Mouse (Mus musculus) layer of hippocampus, adult 11-12 months (tissue): ENCODE measurements around the gene Gm20509.
A peak's percentile ranks its signal among the peaks of the same experiment; 100 is the strongest.
"Not testable (repeated sequence)": the region's sequence is repeated elsewhere in the genome, so short reads cannot be mapped to it uniquely, and the experiment has no call there.

Source experiments
- DNase-seq: peaks from one replicate; pipeline ENCODE4 v3.0.0; 2022; ENCODE audit warnings: low spot score

Gene Gm20509

DNA sequence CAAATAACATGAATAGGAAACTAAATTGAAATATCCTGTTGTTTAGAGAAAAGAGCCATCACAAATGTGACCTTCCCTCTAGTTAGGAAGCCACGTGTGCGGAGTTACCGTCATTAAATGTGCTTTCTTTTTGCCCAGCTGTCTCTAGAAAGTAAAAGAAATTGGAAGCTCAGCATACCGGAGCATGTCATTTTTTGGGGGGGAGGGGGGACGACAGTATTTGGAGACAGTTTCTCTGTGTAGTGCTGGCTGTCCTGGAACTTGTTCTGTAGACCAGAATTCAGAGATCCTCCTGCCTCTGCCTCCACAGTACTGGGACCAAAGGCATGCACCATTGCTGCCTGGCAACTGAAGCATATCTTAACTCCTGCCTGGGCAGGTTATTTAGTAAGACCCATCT, 734 bp upstream of the Gm20509 start, which contains the start of gene Khdc3:
Gene Khdc3 (plus strand): TSS at position 301 of the 400 bp plus-strand sequence.
- DNase-seq = no peak

DNA sequence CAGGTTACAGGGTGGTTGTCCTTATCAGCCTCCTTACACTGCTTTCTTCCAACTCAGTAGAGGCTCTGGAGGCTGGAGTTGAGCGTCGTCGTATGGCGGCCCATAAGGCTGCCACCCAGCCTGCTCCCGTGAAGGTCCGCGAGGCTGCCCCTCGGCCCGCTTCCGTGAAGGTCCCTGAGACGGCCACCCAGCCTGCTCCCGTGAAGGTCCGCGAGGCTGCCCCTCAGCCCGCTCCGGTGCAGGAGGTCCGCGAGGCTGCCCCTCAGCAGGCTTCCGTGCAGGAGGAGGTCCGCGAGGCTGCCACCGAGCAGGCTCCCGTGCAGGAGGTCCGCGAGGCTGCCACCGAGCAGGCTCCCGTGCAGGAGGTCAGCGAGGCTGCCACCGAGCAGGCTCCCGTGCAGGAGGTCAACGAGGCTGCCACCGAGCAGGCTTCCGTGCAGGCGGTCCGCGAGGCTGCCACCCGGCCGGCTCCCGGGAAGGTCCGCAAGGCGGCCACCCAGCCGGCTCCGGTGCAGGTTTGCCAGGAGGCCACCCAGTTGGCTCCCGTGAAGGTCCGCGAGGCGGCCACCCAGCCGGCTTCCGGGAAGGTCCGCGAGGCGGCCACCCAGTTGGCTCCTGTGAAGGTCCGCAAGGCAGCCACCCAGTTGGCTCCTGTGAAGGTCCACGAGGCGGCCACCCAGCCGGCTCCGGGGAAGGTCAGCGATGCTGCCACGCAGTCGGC, 1.0 kb downstream of the Gm20509 start:
- no peak for DNase-seq

DNA sequence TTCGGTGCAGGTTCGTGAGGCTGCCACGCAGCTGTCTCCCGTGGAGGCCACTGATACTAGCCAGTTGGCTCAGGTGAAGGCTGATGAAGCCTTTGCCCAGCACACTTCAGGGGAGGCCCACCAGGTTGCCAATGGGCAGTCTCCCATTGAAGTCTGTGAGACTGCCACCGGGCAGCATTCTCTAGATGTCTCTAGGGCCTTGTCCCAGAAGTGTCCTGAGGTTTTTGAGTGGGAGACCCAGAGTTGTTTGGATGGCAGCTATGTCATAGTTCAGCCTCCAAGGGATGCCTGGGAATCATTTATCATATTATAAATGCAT, 1.6 kb downstream of the Gm20509 start:
- no peak for DNase-seq

DNA sequence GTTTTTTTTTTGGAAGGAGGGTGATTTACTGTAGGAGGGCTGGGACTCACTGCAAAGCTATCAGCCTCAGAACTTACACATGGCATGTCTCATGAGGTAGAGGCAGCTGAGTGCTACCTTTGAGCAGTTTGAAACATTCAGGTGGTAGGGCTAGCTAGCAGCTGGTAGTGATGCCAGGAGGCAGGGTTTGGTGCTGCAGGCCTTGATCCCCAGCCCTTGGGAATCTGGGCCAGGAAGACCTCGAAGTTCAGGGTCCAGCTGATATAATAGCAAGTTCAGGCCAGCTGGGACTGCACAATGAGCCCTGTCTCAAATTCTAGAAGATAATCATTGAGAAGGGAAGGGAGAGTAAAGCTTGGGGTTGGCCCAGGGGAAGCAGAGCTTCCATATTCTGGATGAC, 2.9 kb downstream of the Gm20509 start:
- DNase-seq = no peak

DNA sequence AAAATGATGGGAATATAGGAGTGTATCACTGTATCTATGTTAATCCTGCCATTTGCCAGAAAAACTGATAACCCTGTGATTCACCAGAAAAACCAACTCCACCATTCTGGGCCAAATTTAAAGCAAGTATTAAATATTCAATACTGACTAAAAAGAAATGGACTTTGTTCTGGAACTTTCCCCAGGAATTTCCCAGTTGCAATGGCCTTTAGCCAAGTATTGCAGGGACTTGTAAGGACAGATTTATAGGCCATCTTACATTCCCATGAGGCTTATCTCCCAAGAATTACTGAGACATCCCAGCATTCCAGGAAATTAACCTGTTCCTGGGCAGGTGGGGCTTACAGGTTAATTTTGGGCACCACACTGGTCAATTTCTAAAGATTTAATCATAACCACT, 3.5 kb downstream of the Gm20509 start:
- DNase-seq = no peak

DNA sequence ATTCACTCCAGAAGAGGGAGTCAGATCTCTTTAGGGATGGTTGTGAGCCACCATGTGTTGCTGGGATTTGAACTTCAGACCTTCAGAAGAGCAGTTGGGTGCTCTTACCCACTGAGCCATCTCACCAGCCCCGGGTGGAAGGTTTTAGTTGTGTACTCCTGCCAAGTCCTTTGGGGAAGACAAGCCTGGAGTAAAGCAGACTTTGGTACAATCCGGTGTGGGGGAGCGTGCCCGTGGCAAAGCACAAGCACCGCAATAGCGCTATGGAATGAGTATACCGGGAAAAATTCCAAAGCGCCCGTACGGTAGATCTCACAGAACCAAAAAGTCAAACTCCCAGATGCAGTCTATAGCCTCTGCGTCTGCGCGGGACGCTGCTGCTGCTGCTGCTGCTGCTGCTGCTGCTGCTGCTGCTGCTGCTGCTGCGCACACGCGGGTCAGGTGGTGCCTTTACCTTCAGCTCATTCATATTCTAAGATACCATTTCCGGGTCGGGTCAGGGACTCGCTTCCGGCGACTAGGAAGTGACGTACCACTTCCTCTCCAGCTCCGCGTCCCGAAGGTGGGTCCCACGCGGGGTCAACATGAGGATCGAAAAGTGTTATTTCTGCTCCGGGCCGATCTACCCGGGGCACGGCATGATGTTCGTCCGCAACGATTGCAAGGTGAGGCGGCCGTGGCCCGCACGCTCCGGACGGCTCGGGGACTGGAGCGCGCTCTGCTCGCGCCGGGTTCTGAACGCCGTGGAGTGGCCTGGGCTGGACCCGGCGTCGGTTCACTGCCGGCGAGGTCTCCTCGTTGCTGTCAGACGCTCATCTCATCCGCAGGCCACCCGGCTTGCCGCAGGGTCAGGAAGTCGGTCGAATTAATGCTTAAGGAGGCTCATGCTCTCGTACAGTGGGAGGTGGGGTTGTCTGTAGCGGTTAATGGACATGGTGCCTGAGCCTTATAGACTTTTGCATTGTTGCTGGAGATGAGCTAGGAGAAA, 10.9 kb downstream of the Gm20509 start, which contains the start of gene Rsl24d1:
Gene Rsl24d1 (plus strand): TSS at position 508 of the 988 bp plus-strand sequence.
- DNase-seq = peak; percentile 91

DNA sequence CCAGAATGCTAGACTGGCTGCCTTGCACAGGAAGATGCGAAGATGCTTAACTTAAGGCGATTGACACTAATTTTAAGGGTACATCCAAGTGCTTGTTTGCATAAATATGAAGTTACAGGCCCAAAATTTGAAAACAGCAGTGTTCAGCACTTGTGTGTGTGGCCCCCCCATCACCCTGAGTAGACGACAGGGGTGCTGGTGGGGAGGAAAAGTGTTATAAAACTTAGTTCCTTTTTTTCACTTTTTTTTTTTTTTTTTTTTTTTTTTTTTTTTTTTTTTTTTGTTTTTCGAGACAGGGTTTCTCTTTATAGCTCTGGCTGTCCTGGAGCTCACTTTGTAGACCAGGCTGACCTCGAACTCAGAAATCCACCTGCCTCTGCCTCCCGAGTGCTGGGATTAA, 14.4 kb downstream of the Gm20509 start:
- not testable (repeated sequence) for DNase-seq

DNA sequence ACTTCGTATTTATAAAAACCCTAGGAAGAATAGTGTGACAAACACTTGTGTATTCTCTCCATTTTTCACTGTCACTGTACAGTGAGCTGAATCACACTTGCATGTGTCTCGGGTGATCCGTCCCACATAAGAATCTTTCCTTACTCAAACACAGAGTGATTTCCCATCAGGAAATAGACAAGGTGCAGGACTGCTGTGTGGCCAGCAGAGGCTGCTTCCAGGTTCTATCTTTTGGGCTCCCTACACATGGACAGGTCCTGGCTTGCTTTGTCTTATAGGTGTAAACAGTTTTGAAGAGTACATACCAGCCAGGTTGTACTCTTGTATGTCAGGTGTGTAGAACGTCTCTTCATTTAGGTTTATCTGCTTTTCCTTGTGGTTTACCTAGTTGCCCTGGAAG, 15.7 kb downstream of the Gm20509 start:
- DNase-seq = no peak

DNA sequence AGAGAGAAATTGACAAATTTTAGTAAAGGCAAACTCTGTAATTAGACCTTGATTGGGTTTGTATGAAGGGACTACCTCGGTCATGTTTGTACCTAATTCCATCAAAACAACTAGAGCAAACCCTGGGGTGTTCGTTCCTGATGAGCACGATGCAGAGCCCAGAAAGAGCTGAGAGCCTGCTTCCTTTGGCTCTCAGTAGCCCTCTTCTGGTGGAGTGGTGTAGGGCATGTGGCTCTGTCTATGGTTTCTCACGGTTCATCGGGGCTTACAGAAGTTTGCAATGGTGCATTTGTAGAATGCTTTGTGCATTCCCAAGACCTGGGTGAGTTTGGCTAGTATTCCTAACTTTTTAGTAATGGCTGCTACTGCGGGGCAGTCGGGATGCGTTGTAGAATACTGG, 19.5 kb downstream of the Gm20509 start:
- DNase-seq = peak; percentile 34

DNA sequence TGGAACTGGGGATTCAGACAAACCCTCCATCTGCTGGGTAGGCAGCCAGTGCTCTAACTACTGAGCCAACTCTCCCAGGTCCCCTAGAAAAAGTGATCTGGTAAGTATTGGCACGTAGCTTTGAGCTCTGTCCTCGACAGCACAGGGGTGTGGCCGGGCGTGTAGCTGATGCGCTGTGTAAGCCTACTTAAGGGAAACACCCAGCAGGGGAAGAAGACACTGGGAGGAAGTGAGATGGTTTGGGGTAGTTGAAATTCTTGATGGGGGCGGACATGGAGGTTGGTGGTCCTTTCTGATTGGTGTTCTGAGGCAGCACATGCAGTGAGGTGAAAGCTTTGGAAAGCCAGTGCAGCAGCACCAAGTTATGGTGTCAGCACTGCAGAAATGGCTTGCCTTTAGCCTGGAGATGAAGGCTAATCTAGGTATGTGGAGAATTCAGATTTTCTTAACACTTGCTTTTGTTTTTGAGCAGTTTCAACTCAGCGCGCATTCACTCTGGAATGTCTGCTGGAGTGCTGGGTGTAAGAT, 22.8 kb downstream of the Gm20509 start:
- no peak for DNase-seq

DNA sequence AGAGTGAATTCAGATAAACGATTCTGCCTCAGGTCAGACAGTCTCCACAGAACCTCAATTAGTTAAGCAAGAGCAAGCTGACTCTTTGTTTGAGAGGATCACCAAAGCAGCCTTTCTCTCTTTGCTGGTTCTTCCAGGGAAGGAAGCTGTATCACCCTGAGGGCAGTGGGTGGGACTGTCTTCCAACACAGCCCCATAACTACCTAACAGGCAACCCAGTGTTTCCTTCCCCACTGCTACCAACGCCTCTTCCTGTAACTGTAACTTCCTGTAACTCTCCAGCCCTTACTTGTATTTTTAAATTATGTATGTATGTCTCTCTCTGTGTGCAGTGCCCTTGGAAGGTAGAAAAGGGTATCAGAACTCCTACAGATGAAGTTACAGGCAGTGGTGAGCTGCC, 25.2 kb downstream of the Gm20509 start:
- DNase-seq = no peak

DNA sequence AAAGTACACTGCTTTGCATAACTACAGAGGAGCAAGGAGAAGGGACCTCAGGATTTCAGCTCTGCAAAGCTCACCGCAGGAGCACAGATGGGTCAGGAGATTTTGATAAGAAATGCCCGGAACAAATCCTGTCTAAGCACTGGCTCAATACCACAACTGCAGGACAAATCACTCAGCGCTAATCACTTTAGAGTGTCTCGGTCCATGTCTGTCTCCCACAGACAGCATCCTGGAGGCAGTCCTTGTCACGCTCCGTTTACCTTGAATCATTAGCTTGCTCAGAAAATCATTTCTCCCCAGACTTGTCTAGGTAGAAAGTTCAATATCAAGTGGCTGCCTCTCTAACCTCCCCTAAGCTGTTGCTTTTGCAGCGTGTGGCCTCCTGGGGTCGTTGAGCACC, 27.6 kb downstream of the Gm20509 start:
- DNase-seq = no peak

DNA sequence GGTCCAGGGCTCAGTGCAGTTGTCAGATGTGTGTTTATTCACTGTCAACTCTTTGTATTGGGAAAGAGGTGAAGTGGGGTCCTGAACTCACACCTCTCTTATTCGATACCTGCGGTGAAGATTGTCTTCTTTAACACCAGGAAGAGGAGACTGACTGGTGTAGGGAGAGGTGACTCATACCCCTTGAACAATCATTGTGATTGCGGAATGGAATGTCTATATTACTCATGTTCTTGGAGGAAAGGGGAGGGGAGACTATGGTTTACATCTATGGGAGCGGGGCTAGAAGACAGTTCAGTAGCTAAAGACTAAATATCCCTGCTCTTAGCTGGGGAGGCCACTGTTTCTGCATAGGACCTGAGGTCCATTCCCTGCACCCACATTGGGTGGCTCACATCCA, 28.3 kb downstream of the Gm20509 start:
- no peak for DNase-seq

DNA sequence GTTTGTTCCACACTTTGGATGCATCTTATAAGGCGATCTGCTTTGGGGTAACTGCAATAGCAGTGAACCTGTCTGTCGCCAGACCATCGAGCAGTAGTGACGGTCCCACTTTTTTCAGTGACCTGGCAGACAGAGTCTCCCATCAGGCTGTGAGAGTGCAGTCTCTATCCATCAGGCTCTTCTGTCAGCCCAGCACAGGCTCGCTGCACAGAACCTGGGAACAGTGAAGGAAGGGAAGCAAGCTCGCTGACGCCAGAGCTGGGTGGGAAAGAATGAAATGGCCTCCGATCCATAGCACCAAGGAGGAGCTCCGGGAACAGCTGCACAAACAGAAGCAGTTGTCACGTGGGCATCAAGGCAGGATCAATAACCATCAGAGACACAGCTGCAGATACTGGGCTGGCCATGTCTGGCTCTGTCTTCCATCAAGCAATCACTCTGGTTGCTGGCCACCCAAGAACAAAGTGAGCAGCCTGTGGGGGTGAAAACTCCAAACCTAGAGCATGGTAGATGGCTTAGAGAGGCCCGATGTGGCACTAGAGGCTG, 35.1 kb downstream of the Gm20509 start:
- no peak for DNase-seq

DNA sequence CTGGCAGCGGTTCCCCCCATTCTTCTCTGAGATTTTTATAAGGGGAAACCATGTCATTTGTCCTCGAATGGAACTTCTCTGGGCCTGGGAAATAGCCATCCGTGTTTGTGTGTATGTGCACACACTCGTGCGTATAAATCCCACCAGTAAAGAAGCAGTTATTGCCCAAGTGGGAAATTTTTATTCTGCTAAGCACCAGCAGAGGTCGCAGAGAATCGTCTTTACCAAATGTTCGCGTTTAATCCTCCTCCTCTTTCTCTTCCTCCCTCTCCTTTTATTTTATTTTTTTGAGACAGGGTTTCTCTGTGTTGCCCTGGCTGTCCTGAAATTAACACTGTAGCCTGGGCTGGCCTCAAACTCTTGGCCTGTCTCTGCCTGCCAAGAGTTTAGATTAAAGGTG, 52.1 kb downstream of the Gm20509 start:
- DNase-seq = no peak

DNA sequence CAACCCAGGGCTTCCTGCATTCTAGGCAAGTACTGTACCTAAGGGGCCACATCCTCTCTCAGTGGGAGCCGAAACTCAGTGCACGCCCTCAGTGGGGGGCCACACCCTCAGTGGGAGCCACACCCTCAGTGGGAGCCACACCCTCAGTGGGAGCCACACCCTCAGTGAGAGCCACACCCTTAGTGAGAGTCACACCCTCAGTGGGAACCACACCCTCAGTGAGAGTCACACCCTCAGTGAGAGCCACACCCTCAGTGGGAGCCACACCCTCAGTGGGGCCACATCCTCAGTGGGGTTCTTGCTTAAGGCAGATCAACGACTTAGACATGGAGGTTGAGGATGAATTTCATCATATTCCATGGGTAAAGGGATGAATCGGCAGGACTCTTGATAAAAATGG, 55.7 kb downstream of the Gm20509 start:
- DNase-seq = no peak

DNA sequence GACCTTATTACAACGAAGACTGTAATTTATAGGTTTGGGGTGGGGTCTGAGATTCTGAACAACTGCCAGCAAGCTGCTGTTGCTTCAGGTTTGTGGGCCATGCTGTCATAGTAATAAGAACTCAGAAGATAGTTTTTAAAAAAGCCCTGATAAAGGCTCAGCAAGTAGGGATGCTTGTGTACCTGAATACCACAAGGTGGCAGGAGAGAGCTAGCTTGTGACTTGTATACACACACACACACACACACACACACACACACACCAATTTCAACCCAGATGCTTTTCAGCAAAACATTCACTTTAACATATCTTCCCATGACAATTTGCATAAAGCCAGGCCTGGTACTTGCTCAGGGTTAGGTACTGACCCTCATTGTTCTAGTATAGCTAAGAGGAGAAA, 57.0 kb downstream of the Gm20509 start:
- no peak for DNase-seq

DNA sequence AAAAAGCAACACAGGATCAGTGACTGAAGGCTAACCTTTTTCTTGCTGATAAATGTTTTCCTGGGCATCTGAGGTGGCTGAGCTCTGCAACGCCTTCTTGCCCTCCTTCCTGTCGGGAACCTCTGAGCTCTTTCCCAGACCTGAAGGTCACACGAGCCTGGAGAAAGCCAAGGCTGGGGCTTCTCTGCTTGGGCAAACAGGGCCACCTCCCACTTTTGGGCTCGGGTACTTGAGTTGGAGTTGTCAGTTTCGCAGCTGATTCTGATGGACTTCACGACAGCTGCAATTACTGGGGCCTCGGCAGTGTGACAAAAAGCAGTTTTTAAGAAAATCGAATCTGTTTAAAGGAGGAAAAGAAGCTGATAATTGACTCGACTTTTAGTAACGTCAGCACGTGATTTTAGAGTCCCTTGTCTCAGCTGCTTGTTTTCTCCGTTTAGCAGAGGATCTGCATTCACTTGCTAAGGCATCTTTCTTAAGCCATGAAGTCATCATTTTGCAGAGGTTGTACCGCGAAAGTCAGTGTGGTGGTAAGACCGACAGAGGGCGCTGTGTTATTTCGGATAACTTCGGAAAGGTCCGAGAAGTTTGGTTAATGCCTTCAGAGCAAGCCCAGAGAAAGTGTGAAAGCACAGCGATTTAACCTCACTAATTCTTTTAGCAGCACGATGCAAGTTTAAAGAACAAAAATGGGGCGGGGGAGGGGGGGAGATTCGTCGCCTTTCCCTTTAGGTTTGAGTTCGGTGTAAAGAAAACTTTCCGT, 60.5 kb downstream of the Gm20509 start:
- DNase-seq = peak; percentile 80

DNA sequence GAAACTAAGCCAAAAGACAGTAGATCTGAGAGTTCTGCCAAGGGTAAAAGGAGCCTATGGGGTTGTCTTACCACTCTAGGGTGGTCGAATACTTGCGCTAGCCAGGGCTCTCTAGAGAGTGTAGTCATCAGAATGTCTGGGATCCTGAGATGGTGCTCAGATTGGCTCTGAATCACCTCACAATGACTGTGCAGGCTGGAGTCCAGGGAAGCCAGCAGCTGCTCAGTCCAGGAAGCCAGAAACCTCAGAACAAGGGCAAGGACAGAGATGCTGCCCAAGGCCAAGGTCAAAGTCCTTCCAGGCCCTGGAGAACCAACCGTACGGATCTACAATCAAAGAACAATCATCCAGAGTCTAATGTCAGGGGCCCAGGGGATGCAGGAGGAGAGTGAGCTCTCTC, 63.4 kb downstream of the Gm20509 start:
- no peak for DNase-seq
